Mouse (Mus musculus) ES-Bruce4 (cell line): ENCODE measurements at regions not wholly inside any gene's neighbourhood (a gene's known extent, or its start where the extent isn't known, plus 50 kb on each side); places are given as distances from the start of the nearest gene placed in this dataset.
A peak's percentile ranks its signal among the peaks of the same experiment; 100 is the strongest.

Source experiments
- H3K27ac ChIP-seq: 2 replicates; pipeline ENCODE4 v1.5.1; 2012; ENCODE audit warnings: low read length, inconsistent platforms; ENCODE audit not compliant: insufficient read depth
- H3K27me3 ChIP-seq: 2 replicates; pipeline ENCODE4 v1.6.1; 2012; ENCODE audit warnings: mild to moderate bottlenecking, low read length, inconsistent platforms; ENCODE audit not compliant: control insufficient read depth, poor library complexity, insufficient read depth, severe bottlenecking
- H3K36me3 ChIP-seq: 2 replicates; pipeline ENCODE4 v1.6.1; 2012; ENCODE audit warnings: inconsistent platforms, mild to moderate bottlenecking, low read length, moderate library complexity; ENCODE audit not compliant: control insufficient read depth, poor library complexity, insufficient read depth, severe bottlenecking
- H3K4me1 ChIP-seq: one replicate; pipeline ENCODE4 v1.8.1; 2011; ENCODE audit warnings: low read length; ENCODE audit not compliant: control insufficient read depth, insufficient read depth
- H3K4me3 ChIP-seq: 2 replicates; pipeline ENCODE4 v1.5.1; 2011; ENCODE audit warnings: low read depth, mild to moderate bottlenecking, low read length
- H3K9ac ChIP-seq: 2 replicates; pipeline ENCODE4 v1.6.1; 2012; ENCODE audit warnings: low read depth, mild to moderate bottlenecking, inconsistent platforms; ENCODE audit not compliant: poor library complexity, severe bottlenecking
- H3K9me3 ChIP-seq: replicated peaks from 2 replicates; pipeline ENCODE4 v1.6.1; 2012; ENCODE audit warnings: mild to moderate bottlenecking, low read length, inconsistent platforms; ENCODE audit not compliant: control insufficient read depth, poor library complexity, insufficient read depth, severe bottlenecking
- CTCF ChIP-seq: IDR thresholded peaks from one replicate; pipeline ENCODE4 v1.8.1; 2011; ENCODE audit warnings: low read depth, low read length
- EP300 ChIP-seq: IDR thresholded peaks from 2 replicates; pipeline ENCODE4 v1.6.1; 2011; ENCODE audit warnings: low read depth, low read length; ENCODE audit not compliant: insufficient read depth
- POLR2A ChIP-seq: IDR thresholded peaks from one replicate; pipeline ENCODE4 v1.8.1; 2011; ENCODE audit warnings: low read length; ENCODE audit not compliant: insufficient read depth

DNA sequence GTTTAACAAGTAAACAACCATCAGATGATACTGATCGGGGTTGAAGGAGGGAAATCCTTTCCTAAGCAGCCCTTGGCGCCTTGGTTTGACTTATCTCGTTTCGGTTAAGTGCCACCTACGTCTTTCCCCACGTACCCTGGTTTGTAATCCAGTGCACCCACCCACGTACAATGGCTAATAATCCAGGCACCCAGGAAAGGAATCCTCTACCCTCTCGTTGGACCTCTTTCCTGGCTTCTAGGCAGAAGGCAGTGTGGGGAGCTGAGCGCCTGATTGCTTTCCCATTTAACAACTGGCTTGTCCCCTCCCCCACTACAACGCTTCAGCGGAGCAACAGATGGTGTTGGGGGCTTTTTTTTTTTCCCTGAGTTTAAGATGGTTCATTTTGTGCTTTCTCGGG is 789.6 kb upstream of the Car8 start:
- Histone ChIP-seq H3K9me3 (no peaks in the 10 kb centered on the region), H3K4me3 (no peak overlapping the region), H3K4me1 (no peaks in the 10 kb centered on the region), H3K27me3 (no peaks in the 10 kb centered on the region), H3K9ac (no peak overlapping the region), H3K36me3 (no peaks in the 10 kb centered on the region), H3K27ac (no peak overlapping the region)
- TF ChIP-seq POLR2A (no peak), CTCF (no peak), EP300 (no peak)

DNA sequence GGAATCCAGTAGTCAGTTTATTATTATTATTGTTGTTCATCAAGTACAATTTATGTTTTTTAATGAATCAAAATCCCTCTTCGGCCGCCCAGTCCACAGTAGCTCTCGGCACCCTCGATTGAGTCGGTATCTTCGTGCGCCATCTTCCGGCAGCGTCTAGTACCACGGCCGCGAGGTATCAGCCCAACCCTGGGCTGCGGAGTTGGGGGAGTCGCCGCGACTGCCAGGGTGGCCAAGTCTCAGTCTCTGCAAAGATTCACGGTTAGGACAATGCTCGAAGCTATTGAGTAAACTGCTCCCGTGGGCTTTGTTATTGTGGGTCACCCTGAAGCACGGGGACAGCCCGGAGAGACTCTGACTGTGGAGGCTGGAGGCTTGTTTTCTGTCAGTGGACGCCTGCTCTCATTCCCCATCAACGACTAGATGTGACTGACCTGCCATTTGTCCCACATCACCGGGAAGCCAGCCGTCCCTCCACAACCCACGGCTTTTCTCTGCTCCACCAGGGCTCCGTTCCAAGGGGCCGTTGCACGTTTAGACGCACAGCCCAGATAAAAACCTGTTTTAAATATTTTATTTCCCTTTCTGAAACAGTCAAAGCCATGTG is 789.1 kb upstream of the Car8 start:
- H3K4me3 ChIP-seq, result peak overlapping the region; percentile 25; the same call in 1 of the 2 replicates
- no peak overlapping the region for H3K27ac ChIP-seq
- no peaks in the 10 kb centered on the region for H3K9me3 ChIP-seq
- no peaks in the 10 kb centered on the region for H3K27me3 ChIP-seq
- no peaks in the 10 kb centered on the region for H3K4me1 ChIP-seq
- no peak overlapping the region for H3K9ac ChIP-seq
- no peaks in the 10 kb centered on the region for H3K36me3 ChIP-seq
- TF ChIP-seq POLR2A (no peak), EP300 (0 out of 2 replicates have a peak, but pooled peaks have one; percentile 10), CTCF (peak; percentile 78)

DNA sequence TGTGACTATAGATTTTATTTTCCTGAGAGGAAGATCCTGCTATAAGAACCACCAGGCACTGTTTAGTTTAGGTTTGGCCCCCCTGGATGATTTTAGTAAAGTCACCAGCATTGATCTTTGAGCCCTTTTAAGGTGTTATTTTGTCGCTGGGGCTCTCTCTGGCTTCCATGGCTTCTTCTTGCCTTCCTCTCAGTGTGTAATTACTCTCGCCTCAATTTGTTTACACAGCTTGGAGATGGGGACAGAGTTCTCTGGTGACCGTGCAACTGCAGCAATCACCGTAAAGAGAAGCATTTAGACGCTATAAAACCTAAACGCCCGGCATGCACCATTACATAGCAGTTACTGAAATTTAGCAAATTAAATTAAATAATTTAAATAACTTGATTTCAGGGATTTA is 788.5 kb upstream of the Car8 start:
- H3K27ac ChIP-seq, result no peak overlapping the region
- H3K4me3 ChIP-seq, result no peak overlapping the region
- no peaks in the 10 kb centered on the region for H3K4me1 ChIP-seq
- no peaks in the 10 kb centered on the region for H3K36me3 ChIP-seq
- no peaks in the 10 kb centered on the region for H3K27me3 ChIP-seq
- H3K9ac ChIP-seq, result no peak overlapping the region
- H3K9me3 ChIP-seq, result no peaks in the 10 kb centered on the region
- TF ChIP-seq CTCF (no peak), POLR2A (no peak), EP300 (no peak)

DNA sequence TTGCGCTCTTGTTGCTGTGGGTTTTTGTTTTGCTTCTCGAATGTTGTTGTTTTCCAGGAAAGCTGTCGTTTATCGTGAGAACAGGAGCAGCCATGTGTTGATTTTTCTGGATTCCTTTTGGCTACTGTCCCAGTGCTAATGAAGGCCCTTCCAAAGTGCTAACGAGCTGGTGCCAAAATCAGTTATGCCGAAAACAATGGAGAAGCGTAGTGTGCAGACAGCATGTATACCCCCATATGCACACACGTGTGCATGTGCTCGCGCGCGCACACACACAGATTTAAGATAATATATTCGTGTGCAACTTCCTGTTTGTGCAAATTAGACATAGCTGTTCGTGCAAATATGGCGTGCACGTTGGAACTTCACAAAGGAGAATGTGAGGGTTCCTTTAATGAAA is 788.0 kb upstream of the Car8 start:
- no peaks in the 10 kb centered on the region for H3K36me3 ChIP-seq
- H3K4me3 ChIP-seq, result no peak overlapping the region
- no peak overlapping the region for H3K27ac ChIP-seq
- H3K27me3 ChIP-seq, result no peaks in the 10 kb centered on the region
- H3K9me3 ChIP-seq, result no peaks in the 10 kb centered on the region
- H3K9ac ChIP-seq, result no peak overlapping the region
- no peaks in the 10 kb centered on the region for H3K4me1 ChIP-seq
- TF ChIP-seq POLR2A (no peak), CTCF (no peak), EP300 (no peak)

DNA sequence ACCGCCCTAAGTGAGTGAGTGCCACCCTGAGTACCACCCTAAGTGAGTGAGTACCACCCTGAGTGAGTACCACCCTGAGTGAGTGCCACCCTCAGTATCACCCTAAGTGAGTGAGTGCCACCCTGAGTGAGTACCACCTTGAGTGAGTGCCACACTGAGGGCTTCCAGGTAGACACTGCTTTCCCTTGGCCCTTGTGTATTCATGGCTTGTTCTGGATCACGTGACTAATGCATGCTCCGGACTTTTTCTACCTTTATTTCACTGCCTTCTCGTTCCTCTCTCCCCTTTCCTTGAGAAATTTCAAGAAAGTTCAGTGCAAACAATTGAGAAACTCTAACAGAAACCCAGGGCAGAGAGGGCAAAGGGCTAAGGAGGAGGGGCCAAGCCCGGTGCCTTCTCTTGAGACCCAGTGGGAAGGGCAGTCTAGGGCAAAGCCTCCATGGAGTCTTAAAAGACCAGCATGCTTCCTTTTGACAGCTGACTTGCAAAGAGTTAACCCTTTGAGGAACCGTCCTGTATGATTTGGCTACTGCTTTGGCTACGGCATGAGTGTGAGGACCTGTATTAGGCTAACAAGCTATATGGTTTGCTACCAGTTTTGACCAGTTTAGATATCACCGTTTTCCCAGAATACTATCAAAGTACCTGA is 787.1 kb upstream of the Car8 start:
- no peaks in the 10 kb centered on the region for H3K9me3 ChIP-seq
- H3K27me3 ChIP-seq, result no peaks in the 10 kb centered on the region
- no peak overlapping the region for H3K4me3 ChIP-seq
- no peak overlapping the region for H3K9ac ChIP-seq
- TF ChIP-seq EP300 (no peak), POLR2A (no peak), CTCF (no peak)
- H3K27ac ChIP-seq, result no peak overlapping the region
- no peaks in the 10 kb centered on the region for H3K36me3 ChIP-seq
- no peaks in the 10 kb centered on the region for H3K4me1 ChIP-seq

DNA sequence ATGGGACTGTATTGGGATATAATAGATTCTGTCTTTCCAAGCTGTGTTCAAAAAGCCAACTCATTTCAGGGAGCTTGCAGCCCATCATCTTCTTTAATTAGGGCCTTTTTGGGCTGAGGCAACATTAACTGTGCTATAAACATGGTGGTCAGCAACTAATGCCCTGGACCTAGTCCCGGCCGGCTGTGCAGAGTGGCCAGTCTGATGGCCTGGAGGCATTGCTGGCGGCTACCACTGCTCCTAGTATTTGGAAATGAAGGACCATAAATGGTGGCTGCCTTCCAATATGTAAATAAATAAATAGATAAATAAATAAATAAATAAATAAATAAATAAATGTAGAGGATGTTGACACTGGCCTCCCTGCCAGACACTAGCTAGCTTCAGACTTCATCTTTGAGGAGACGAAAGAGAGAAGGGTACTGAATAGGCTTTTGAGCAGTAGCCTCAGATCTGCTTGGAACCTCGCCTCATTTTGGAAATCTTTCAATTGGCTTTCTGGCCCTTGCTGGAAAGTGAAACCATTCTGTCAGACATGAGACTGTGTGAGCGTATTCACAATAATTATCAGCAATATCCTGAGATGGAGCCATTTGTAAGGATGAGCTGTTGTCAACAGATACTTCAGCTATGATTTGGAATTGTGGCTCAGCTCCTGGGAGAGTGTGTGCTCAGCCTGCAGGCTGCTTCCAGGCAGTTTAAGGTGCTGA is 785.5 kb upstream of the Car8 start:
- H3K36me3 ChIP-seq, result no peaks in the 10 kb centered on the region
- H3K27ac ChIP-seq, result no peak overlapping the region
- no peak for TF ChIP-seq EP300
- no peak for TF ChIP-seq POLR2A
- no peak for TF ChIP-seq CTCF
- H3K4me3 ChIP-seq, result no peak overlapping the region
- H3K27me3 ChIP-seq, result no peaks in the 10 kb centered on the region
- no peaks in the 10 kb centered on the region for H3K4me1 ChIP-seq
- H3K9ac ChIP-seq, result no peak overlapping the region
- no peaks in the 10 kb centered on the region for H3K9me3 ChIP-seq
